Mouse (Mus musculus) stomach, embryonic 15.5 days (tissue): ENCODE measurements around the gene Ank3. TPM values are rescaled to one million over a fixed set of nuclear protein-coding genes. Genes with fewer than 3 reads are reported as not detected.
A peak's percentile ranks its signal among the peaks of the same experiment; 100 is the strongest.

Experiments
- ATAC-seq: fragments of 200-750 bp; cut with Nextera tagmentation; 2 replicates; pipeline ENCODE4 v1.8.0; 2017; ENCODE audit warnings: low read depth, moderate number of reproducible peaks, moderate TSS enrichment; ENCODE audit not compliant: insufficient read depth, low FRiP score
- H3K27ac ChIP-seq: fragments of 300-500 bp; sonication (generic); 2 replicates; pipeline ENCODE4 v1.5.1; 2015; ENCODE audit warnings: mild to moderate bottlenecking, inconsistent platforms
- H3K27me3 ChIP-seq: fragments of 300-500 bp; sonication (generic); replicated peaks from 2 replicates; pipeline ENCODE4 v1.6.1; 2015; ENCODE audit warnings: inconsistent platforms
- H3K36me3 ChIP-seq: fragments of 300-500 bp; sonication (generic); 2 replicates; pipeline ENCODE4 v1.6.1; 2015; ENCODE audit warnings: inconsistent platforms
- H3K4me1 ChIP-seq: fragments of 300-500 bp; sonication (generic); 2 replicates; pipeline ENCODE4 v1.6.1; 2015; ENCODE audit warnings: inconsistent platforms
- H3K4me2 ChIP-seq: fragments of 300-500 bp; sonication (generic); 2 replicates; pipeline ENCODE4 v1.6.1; 2015; ENCODE audit warnings: mild to moderate bottlenecking, inconsistent platforms
- H3K4me3 ChIP-seq: fragments of 300-500 bp; sonication (generic); replicated peaks from 2 replicates; pipeline ENCODE4 v1.5.1; 2015; ENCODE audit warnings: inconsistent platforms
- H3K9ac ChIP-seq: fragments of 300-500 bp; sonication (generic); 2 replicates; pipeline ENCODE4 v1.6.1; 2015; ENCODE audit warnings: inconsistent platforms
- H3K9me3 ChIP-seq: fragments of 300-500 bp; sonication (generic); 2 replicates; pipeline ENCODE4 v1.6.1; 2016; ENCODE audit warnings: inconsistent platforms
- WGBS: fragments of 180-500 bp; shearing (Covaris S2); methylation state at CpG from one replicate; pipeline ENCODE4 v1.1.7; 2015; 5-methylcytosine and 5-hydroxymethylcytosine counted together
- polyA plus RNA-seq: library from polyadenylated mRNA; unstranded; fragments of >200 nt; fragmentation: Nextera tagmentation; extraction: Ambion mirVana; gene quantifications from 2 replicates; pipeline ENCODE4 v1.2.1, GENCODE M21; 2015

The Ank3 gene
- polyA plus RNA-seq, 1 experiment from 2014 or later: 33.0 TPM

DNA sequence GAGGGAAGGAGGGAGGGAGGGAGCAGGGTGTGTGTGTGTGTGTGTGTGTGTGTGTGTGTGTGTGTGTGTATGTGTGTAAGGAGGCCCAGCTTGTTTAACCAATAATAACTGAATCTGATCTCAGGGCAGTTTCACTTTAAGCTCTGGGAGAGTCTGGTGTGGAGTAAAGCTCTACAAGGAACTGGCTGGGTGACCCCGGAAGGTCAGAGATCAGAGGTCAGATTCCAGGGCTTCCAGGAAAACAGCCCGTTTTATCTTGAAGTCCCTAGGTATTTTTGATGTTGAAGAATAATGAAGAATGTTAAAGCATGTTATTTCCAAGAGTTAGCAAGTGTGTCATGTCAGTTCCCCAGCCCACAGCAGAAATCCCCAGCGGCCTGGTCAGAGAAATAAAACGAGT is 130.2 kb downstream of the Ank3 start:
- Histone ChIP-seq H3K9ac (no peak overlapping the region), H3K4me2 (no peak overlapping the region), H3K27me3 (no peaks in the 10 kb centered on the region), H3K4me1 (no peaks in the 10 kb centered on the region), H3K36me3 (no peaks in the 10 kb centered on the region), H3K27ac (no peak overlapping the region), H3K9me3 (no peaks in the 10 kb centered on the region), H3K4me3 (no peak overlapping the region)
- ATAC-seq: no peak
- WGBS: 60% methylated on average over 4 of the region's 4 CpGs

- H3K36me3 ChIP-seq: no peaks in the 10 kb centered on the region
- ATAC-seq: no peak
- no peak overlapping the region for H3K27ac ChIP-seq
- WGBS: 80% methylated on average over 6 of the region's 6 CpGs
- H3K9me3 ChIP-seq: no peaks in the 10 kb centered on the region
- H3K4me3 ChIP-seq: no peak overlapping the region
- no peaks in the 10 kb centered on the region for H3K4me1 ChIP-seq
- H3K27me3 ChIP-seq: no peaks in the 10 kb centered on the region
- H3K4me2 ChIP-seq: no peak overlapping the region
- no peak overlapping the region for H3K9ac ChIP-seq
These were observed 131.8 kb downstream of the Ank3 start for GRCm38 (mm10) chr10:69530326-69530725.

DNA sequence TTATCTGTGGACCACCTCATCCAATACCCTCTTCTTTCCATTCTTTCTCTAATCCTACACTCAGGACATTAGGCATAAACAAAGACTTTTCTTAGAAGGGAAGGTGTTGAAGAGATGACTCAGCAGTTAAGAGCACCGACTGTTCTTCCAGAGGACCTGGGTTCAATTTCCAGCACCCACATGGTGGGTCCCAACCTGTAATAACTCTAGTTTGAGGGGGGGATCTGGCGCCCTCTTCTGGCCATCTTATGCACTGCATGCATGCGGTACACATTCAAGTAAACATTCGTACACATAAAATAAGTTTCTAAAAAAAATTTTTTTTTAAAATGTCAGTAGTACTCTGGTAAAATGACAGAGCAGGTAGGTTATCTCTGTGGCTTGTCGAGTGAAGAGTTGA is 133.0 kb downstream of the Ank3 start:
- H3K9ac ChIP-seq: no peak overlapping the region
- no peaks in the 10 kb centered on the region for H3K9me3 ChIP-seq
- no peak overlapping the region for H3K4me3 ChIP-seq
- H3K4me1 ChIP-seq: no peaks in the 10 kb centered on the region
- H3K36me3 ChIP-seq: no peaks in the 10 kb centered on the region
- no peak overlapping the region for H3K4me2 ChIP-seq
- no peaks in the 10 kb centered on the region for H3K27me3 ChIP-seq
- 74% methylated on average over 5 of the region's 5 CpGs for WGBS
- H3K27ac ChIP-seq: no peak overlapping the region
- ATAC-seq: no peak

DNA sequence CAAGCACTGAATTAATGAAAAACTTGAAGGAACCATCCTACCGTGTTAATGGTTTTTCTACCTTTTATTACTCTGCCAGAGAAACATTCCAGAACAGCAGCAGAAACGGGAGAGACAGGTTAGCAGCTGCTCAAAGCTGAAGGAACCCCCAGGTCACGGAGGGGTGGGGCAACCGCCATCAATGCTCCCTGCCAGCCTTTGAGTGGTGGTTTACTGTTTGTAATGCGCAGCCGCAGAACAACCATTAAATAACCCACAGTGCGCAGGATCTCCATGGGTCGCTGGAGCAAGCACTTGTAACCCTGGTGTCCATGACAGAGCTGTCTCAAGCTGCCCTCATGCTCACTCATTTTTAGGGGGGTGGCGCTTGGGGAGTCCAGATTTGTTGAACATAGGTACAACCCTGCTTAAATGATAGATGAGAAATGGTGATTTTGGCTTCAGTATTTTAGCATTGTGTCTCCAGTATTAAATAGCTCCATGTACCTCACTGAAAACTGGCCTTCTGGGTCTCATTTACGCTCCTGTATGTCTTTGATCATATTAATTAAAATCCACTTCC is 133.7 kb downstream of the Ank3 start:
- no peaks in the 10 kb centered on the region for H3K27me3 ChIP-seq
- H3K9me3 ChIP-seq: no peaks in the 10 kb centered on the region
- ATAC-seq: no peak
- WGBS: 73% methylated on average over 10 of the region's 10 CpGs
- H3K27ac ChIP-seq: no peak overlapping the region
- H3K4me1 ChIP-seq: no peaks in the 10 kb centered on the region
- H3K4me2 ChIP-seq: no peak overlapping the region
- H3K9ac ChIP-seq: no peak overlapping the region
- H3K36me3 ChIP-seq: no peaks in the 10 kb centered on the region
- H3K4me3 ChIP-seq: no peak overlapping the region

- H3K4me3 ChIP-seq: peak overlapping the region; percentile 43
- WGBS: 4% methylated on average over 22 of the region's 22 CpGs
- H3K27ac ChIP-seq: peak overlapping the region; percentile 62
- H3K9me3 ChIP-seq: no peaks in the 10 kb centered on the region
- no peaks in the 10 kb centered on the region for H3K27me3 ChIP-seq
- H3K4me2 ChIP-seq: peak overlapping the region; percentile 63
- no peaks in the 10 kb centered on the region for H3K36me3 ChIP-seq
- H3K4me1 ChIP-seq: no peaks in the 10 kb centered on the region
- H3K9ac ChIP-seq: peak overlapping the region; percentile 19; the same call in 1 of the 2 replicates
- ATAC-seq: peak; percentile 61; the same call in 1 of the 2 replicates
These were observed 135.2 kb downstream of the Ank3 start for GRCm38 (mm10) chr10:69533505-69534388.

- no peak for ATAC-seq
- 60% methylated on average over 9 of the region's 9 CpGs for WGBS
These were observed 136.1 kb downstream of the Ank3 start for GRCm38 (mm10) chr10:69534716-69535115.

DNA sequence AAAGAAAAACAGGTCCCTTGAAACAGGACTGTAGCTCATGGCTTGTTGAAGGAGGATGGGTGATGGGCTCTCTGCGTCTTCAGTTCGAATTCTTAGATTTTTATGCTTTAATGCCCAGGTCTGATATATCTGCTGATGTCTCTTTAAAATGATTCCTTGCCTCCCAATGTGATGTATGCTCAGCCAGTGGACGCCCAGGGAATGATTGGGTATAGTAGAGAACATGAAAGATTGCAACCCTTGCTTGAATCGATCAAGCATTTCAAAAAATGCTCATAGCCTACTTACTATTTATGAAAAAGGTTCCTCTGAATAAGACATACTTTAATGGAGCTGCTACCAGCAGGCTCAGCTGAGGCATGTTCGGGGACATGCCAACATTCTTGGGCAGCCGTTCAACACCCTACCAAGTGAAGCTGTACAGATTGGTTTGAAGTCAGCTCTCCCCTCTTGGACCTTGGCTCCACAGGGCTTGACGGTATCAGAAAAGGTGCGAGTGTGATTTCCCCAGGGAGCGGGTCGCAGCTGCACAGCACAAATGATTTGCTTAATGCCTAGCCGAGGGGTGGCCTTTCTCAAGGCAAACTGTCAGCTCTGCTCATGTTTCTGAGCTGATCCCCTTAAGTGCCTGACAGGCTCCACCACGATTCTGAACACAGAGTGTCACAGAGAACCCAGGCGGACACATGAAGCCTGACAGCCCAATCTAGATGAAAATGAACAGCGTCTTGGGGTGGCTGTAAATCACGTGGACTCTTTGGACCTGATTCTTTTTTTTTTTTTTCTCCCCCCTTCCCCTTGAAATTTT is 136.8 kb downstream of the Ank3 start:
- Histone ChIP-seq H3K4me1 (no peaks in the 10 kb centered on the region), H3K4me2 (peak overlapping the region; percentile 63), H3K4me3 (peak overlapping the region; percentile 43), H3K27ac (no peak overlapping the region; the same call in 1 of the 2 replicates), H3K9ac (no peak overlapping the region), H3K9me3 (no peaks in the 10 kb centered on the region), H3K36me3 (no peaks in the 10 kb centered on the region), H3K27me3 (no peaks in the 10 kb centered on the region)
- peak; percentile 44; the same call in 1 of the 2 replicates for ATAC-seq
- 41% methylated on average over 15 of the region's 15 CpGs for WGBS

More at GRCm38 (mm10) chr10:69534716-69535115, 136.1 kb downstream of the Ank3 start:
- Histone ChIP-seq H3K9ac (no peak overlapping the region), H3K27ac (no peak overlapping the region), H3K9me3 (no peaks in the 10 kb centered on the region), H3K4me2 (peak overlapping the region; percentile 63), H3K36me3 (no peaks in the 10 kb centered on the region), H3K27me3 (no peaks in the 10 kb centered on the region), H3K4me3 (peak overlapping the region; percentile 43), H3K4me1 (no peaks in the 10 kb centered on the region)

DNA sequence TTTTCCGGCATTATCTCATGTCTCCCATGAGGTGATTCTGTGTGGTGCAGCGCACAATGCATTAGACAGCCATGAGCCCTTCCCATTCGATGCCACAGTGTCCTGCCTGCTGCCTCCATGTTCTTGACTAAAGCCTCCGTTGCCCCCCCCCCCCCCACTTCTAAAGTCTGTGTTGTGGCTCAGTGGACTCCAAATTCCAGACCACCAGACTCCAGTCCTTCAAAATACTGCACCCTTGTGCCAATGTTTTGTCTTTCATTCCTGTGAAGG is 137.3 kb downstream of the Ank3 start:
- no peak overlapping the region for H3K9ac ChIP-seq
- no peak; the same call in 1 of the 2 replicates for ATAC-seq
- no peaks in the 10 kb centered on the region for H3K27me3 ChIP-seq
- 61% methylated on average over 4 of the region's 4 CpGs for WGBS
- H3K27ac ChIP-seq: no peak overlapping the region
- no peaks in the 10 kb centered on the region for H3K9me3 ChIP-seq
- peak overlapping the region; percentile 43 for H3K4me3 ChIP-seq
- H3K4me1 ChIP-seq: no peaks in the 10 kb centered on the region
- peak overlapping the region; percentile 63 for H3K4me2 ChIP-seq
- no peaks in the 10 kb centered on the region for H3K36me3 ChIP-seq

GRCm38 (mm10) chr10:69536372-69537075 is 138.0 kb downstream of the Ank3 start:
- no peak for ATAC-seq
- 59% methylated on average over 9 of the region's 9 CpGs for WGBS
- H3K4me1 ChIP-seq: no peaks in the 10 kb centered on the region
- no peak overlapping the region for H3K4me2 ChIP-seq
- no peak overlapping the region for H3K4me3 ChIP-seq
- H3K27ac ChIP-seq: no peak overlapping the region
- H3K36me3 ChIP-seq: no peaks in the 10 kb centered on the region
- H3K27me3 ChIP-seq: no peaks in the 10 kb centered on the region
- H3K9ac ChIP-seq: no peak overlapping the region
- H3K9me3 ChIP-seq: no peaks in the 10 kb centered on the region

- H3K27ac ChIP-seq: no peak overlapping the region
- ATAC-seq: no peak
- H3K4me3 ChIP-seq: no peak overlapping the region
- H3K36me3 ChIP-seq: no peaks in the 10 kb centered on the region
- no peak overlapping the region for H3K9ac ChIP-seq
- no peak overlapping the region for H3K4me2 ChIP-seq
- H3K9me3 ChIP-seq: no peaks in the 10 kb centered on the region
- no peaks in the 10 kb centered on the region for H3K4me1 ChIP-seq
- H3K27me3 ChIP-seq: no peaks in the 10 kb centered on the region
- 90% methylated on average over 2 of the region's 2 CpGs for WGBS
These were observed 139.7 kb downstream of the Ank3 start for GRCm38 (mm10) chr10:69538236-69538635.

DNA sequence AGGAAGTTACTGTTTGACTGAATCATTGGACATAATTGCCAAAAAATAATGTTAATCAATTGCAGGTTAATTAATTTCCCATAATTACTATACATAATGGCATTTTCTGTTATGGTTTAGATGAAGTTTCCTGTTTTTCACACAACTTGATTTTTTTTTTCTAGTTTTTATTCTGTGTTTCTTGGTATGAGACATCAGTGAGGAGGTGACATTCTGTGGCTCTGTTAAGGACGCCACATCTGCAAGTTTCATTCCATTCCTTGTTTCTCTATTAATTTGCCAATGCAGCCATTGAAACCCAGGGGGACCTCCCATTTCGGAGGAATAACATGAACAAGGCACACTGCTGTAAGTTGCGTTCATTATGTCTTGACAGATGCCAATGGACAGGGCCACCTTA is 143.9 kb downstream of the Ank3 start:
- Histone ChIP-seq H3K36me3 (no peaks in the 10 kb centered on the region), H3K9ac (no peak overlapping the region), H3K27ac (no peak overlapping the region), H3K4me2 (no peak overlapping the region), H3K9me3 (no peaks in the 10 kb centered on the region), H3K27me3 (no peaks in the 10 kb centered on the region), H3K4me1 (no peaks in the 10 kb centered on the region), H3K4me3 (no peak overlapping the region)
- WGBS: 93% methylated on average over 3 of the region's 3 CpGs
- no peak for ATAC-seq
